Mouse (Mus musculus) embryonic facial prominence, embryonic 14.5 days (tissue): Measurements from ENCODE around the gene Fancd2os. TPM values are rescaled to one million over a fixed set of nuclear protein-coding genes. Genes with fewer than 3 reads are reported as not detected.

Experiments used
- ATAC-seq: fragments of 200-750 bp; cut with Nextera tagmentation; 2 replicates; pipeline ENCODE4 v1.8.0; 2017; ENCODE audit warnings: low read depth, moderate number of reproducible peaks, moderate TSS enrichment
- DNase-seq: peaks from one replicate; pipeline ENCODE4 v3.0.0-alpha.2; 2015; ENCODE audit warnings: low spot score
- H3K27ac ChIP-seq: fragments of 300-500 bp; sonication (generic); replicated peaks from 2 replicates; pipeline ENCODE4 v1.5.1; 2014; ENCODE audit warnings: low read depth, mild to moderate bottlenecking, low read length, moderate library complexity
- H3K27me3 ChIP-seq: fragments of 300-500 bp; sonication (generic); replicated peaks from 2 replicates; pipeline ENCODE4 v1.6.1; 2014; ENCODE audit warnings: low read length; ENCODE audit not compliant: control insufficient read depth, insufficient read depth
- H3K36me3 ChIP-seq: fragments of 300-500 bp; sonication (generic); 2 replicates; pipeline ENCODE4 v1.6.1; 2014; ENCODE audit warnings: low read length, mixed read lengths; ENCODE audit not compliant: control insufficient read depth, insufficient read depth
- H3K4me1 ChIP-seq: fragments of 300-500 bp; sonication (generic); 2 replicates; pipeline ENCODE4 v1.6.1; 2014; ENCODE audit warnings: antibody characterized with exemption, low read length; ENCODE audit not compliant: control insufficient read depth, insufficient read depth
- H3K4me2 ChIP-seq: fragments of 300-500 bp; sonication (generic); 2 replicates; pipeline ENCODE4 v1.6.1; 2014; ENCODE audit warnings: low read depth, mild to moderate bottlenecking, low read length, moderate library complexity, mixed read lengths
- H3K4me3 ChIP-seq: fragments of 300-500 bp; sonication (generic); 2 replicates; pipeline ENCODE4 v1.5.1; 2014; ENCODE audit warnings: low read depth, mild to moderate bottlenecking, low read length
- H3K9ac ChIP-seq: fragments of 300-500 bp; sonication (generic); 2 replicates; pipeline ENCODE4 v1.6.1; 2014; ENCODE audit warnings: low read depth, mild to moderate bottlenecking, low read length, moderate library complexity, mixed read lengths
- H3K9me3 ChIP-seq: fragments of 300-500 bp; sonication (generic); 2 replicates; pipeline ENCODE4 v1.6.1; 2016; ENCODE audit warnings: low read length; ENCODE audit not compliant: control insufficient read depth
- WGBS: fragments of 180-500 bp; shearing (Covaris S2); extraction: QIAGEN DNeasy Blood & Tissue Kit; methylation state at CpG from one replicate; pipeline ENCODE4 v1.1.7; 2014; 5-methylcytosine and 5-hydroxymethylcytosine counted together
- polyA plus RNA-seq: library from polyadenylated mRNA; unstranded; fragments of >200 nt; fragmentation: Nextera tagmentation; extraction: Ambion mirVana; gene quantifications from 2 replicates; pipeline ENCODE4 v1.2.1, GENCODE M21; 2014

The Fancd2os gene
- polyA plus RNA-seq, 1 experiment from 2014 or later, result not detected

- ATAC-seq (no peak), DNase-seq (no peak)
- no peaks in the 10 kb centered on the region for H3K9me3 ChIP-seq
- no peak overlapping the region for H3K4me3 ChIP-seq
- peaks cover 17% of the 10 kb centered on the region; the same call in 1 of the 2 replicates for H3K36me3 ChIP-seq
- H3K27me3 ChIP-seq, result no peaks in the 10 kb centered on the region
- no peak overlapping the region for H3K27ac ChIP-seq
- H3K4me2 ChIP-seq, result no peak overlapping the region
- WGBS, result 84% methylated on average over 6 of the region's 6 CpGs
- H3K9ac ChIP-seq, result no peak overlapping the region
- H3K4me1 ChIP-seq, result no peaks in the 10 kb centered on the region
These were observed 40.8 kb downstream of the Fancd2os start for GRCm38 (mm10) chr6:113559736-113560135.

Other genes with a start within 250 kb of the Fancd2os start
- gene Tada3, start 222.8 kb downstream of the Fancd2os start, polyA plus RNA-seq, result 44.6 and 45.7 TPM in 2 replicates
- 214 and 232 TPM in 2 replicates for gene Arpc4, start 222.6 kb downstream of the Fancd2os start, polyA plus RNA-seq
- 3.3 and 5.4 TPM in 2 replicates for gene Ttll3, start 211.5 kb downstream of the Fancd2os start, polyA plus RNA-seq
- gene Rpusd3, start 181.4 kb downstream of the Fancd2os start, polyA plus RNA-seq, result 16.3 and 23.4 TPM in 2 replicates
- 0.47 and 3.3 TPM in 2 replicates for gene Cidec, start 165.0 kb downstream of the Fancd2os start, polyA plus RNA-seq
- 72.5 and 75.9 TPM in 2 replicates for gene Jagn1, start 158.1 kb downstream of the Fancd2os start, polyA plus RNA-seq
- gene Il17re, start 142.2 kb downstream of the Fancd2os start, polyA plus RNA-seq, result 3.6 and 5.6 TPM in 2 replicates
- gene Il17rc, start 129.3 kb downstream of the Fancd2os start, polyA plus RNA-seq, result 15.7 and 20.2 TPM in 2 replicates
- 24.8 and 25.3 TPM in 2 replicates for gene Creld1, start 117.4 kb downstream of the Fancd2os start, polyA plus RNA-seq
- 1.7 and 1.9 TPM in 2 replicates for gene Prrt3, start 98.8 kb downstream of the Fancd2os start, polyA plus RNA-seq
- 96.7 and 103 TPM in 2 replicates for gene Emc3, start 69.1 kb downstream of the Fancd2os start, polyA plus RNA-seq
- gene Fancd2, start 69.0 kb downstream of the Fancd2os start, polyA plus RNA-seq, result 7.5 and 7.8 TPM in 2 replicates
- 233 and 249 TPM in 2 replicates for gene Brk1, start 4.1 kb upstream of the Fancd2os start, polyA plus RNA-seq
- 48.7 and 53.0 TPM in 2 replicates for gene Vhl, start 23.2 kb upstream of the Fancd2os start, polyA plus RNA-seq
- 2.2 and 2.5 TPM in 2 replicates for gene Irak2, start 37.8 kb upstream of the Fancd2os start, polyA plus RNA-seq
- gene Tatdn2, start 96.3 kb upstream of the Fancd2os start, polyA plus RNA-seq, result 0.94 and 1.9 TPM in 2 replicates
- 0.61 TPM in 1 of 2 replicates, not detected in the other for gene Ghrl, start 119.2 kb upstream of the Fancd2os start, polyA plus RNA-seq
- gene Sec13, start 140.0 kb upstream of the Fancd2os start, polyA plus RNA-seq, result 301 and 324 TPM in 2 replicates